Mouse (Mus musculus) G1E (cell line): ENCODE measurements around the gene Pnrc1. TPM values are rescaled to one million over a fixed set of nuclear protein-coding genes. Genes with fewer than 3 reads are reported as not detected.

Experiments
- ATAC-seq: 2 replicates; pipeline ENCODE4 v1.8.0; 2016; ENCODE audit warnings: mild to moderate bottlenecking; ENCODE audit not compliant: insufficient number of reproducible peaks, poor library complexity, low FRiP score, severe bottlenecking; ENCODE audit errors: extremely low read depth
- DNase-seq: peaks from one replicate; pipeline ENCODE4 v3.0.0; 2012; ENCODE audit warnings: low spot score
- H3K27me3 ChIP-seq: 2 replicates; pipeline ENCODE4 v1.6.1; 2012; ENCODE audit warnings: mild to moderate bottlenecking, low read length, inconsistent platforms; ENCODE audit not compliant: insufficient read depth
- H3K36me3 ChIP-seq: replicated peaks from 2 replicates; pipeline ENCODE3; 2012; ENCODE audit warnings: mild to moderate bottlenecking, inconsistent platforms
- H3K4me1 ChIP-seq: 2 replicates; pipeline ENCODE4 v1.6.1; 2012; ENCODE audit warnings: low read depth, low read length, inconsistent platforms, mixed read lengths; ENCODE audit not compliant: insufficient read depth
- H3K4me3 ChIP-seq: 2 replicates; pipeline ENCODE4 v1.5.1; 2012; ENCODE audit warnings: low read depth, mild to moderate bottlenecking, inconsistent platforms, low read length, moderate library complexity, mixed read lengths
- H3K9me3 ChIP-seq: replicated peaks from 2 replicates; pipeline ENCODE4 v1.6.1; 2012; ENCODE audit warnings: inconsistent platforms
- CTCF ChIP-seq: IDR thresholded peaks from 2 replicates; pipeline ENCODE4 v1.5.1; 2012; ENCODE audit warnings: low read depth, low read length, inconsistent platforms, mixed read lengths
- GATA1 ChIP-seq: IDR thresholded peaks from 2 replicates; pipeline ENCODE4 v1.6.1; 2012; ENCODE audit warnings: borderline replicate concordance, low read length, inconsistent platforms, mixed read lengths
- GATA2 ChIP-seq: IDR thresholded peaks from 2 replicates; pipeline ENCODE4 v1.6.1; 2012; ENCODE audit warnings: low read depth, low read length, inconsistent platforms, borderline replicate concordance
- POLR2AphosphoS5 ChIP-seq: IDR thresholded peaks from 2 replicates; pipeline ENCODE4 v1.6.1; 2012; ENCODE audit warnings: low read depth, low read length, inconsistent platforms; ENCODE audit not compliant: insufficient replicate concordance
- TAL1 ChIP-seq: conservative IDR thresholded peaks from 2 replicates; pipeline ENCODE4 v1.6.1; 2012; ENCODE audit warnings: low read depth, low read length, inconsistent platforms, mixed read lengths
- polyA plus RNA-seq: library from polyadenylated mRNA; stranded (reverse); fragments of >175 nt; gene quantifications from 2 replicates; pipeline ENCODE4 v1.2.3, GENCODE M21; 2012
- total RNA-seq, 2 experiments: library from RNA; stranded (forward) in 1 of 2; stranded (reverse) in 1 of 2; fragments of 200-1000 nt in 1 of 2; fragments of >200 nt in 1 of 2; fragmentation: Nextera tagmentation in 1 of 2; gene quantifications; 2 replicates each; pipeline ENCODE4 v1.2.3; 2014 to 2017

The Pnrc1 gene
- total and polyA plus RNA-seq, 3 experiments: 93.8 to 160 (median 97.7) TPM

DNA sequence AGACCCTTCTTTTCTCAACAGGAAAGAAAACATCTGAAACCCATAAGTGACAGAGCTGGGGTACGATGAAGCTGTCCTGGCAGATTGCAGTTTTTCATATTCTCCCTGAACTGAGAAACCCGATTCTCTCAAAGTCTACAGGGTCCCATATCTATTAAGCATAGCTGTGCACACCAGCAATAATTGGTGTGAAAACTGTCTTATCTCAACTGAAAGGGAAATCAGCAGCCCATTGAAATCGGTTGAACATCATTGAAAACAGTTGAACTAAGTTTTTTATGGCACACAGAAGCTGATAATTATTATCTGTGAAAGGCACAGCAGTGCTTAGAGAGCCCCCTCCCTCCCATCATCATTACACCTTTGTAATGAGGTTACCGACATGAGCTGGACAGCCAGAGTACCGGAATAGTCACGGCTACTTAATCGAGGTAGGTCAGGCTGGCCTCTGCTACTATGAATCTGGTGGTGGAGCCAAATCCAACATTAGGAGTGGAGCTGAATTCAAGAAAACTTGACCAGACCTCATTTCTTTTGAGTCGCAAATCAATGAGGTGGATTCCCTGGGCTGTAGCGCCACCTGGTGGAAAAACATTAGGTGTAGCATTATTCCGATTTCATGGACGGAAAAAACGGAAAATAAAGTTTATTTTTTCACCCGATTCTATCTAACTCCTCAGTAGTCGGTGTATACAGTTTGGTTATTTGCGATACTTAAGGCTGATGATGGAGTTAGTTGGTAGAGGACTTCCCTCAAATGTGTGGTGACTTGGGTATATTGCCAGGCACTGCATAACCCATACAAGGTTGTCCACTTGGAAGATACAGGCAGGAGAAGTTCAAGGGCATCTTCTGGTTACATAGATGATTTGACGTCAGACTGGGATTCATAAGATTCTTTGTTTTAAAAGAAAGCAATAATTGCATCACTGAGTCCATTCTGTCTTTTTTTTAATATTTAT, 2.7 kb upstream of the Pnrc1 start:
- no peaks in the 10 kb centered on the region for H3K9me3 ChIP-seq
- H3K27me3 ChIP-seq: 0 out of 2 replicates have a peak, but pooled peaks cover 3% of the 10 kb centered on the region
- DNase-seq: peak; percentile 35
- H3K36me3 ChIP-seq: no peaks in the 10 kb centered on the region
- H3K4me1 ChIP-seq: no peaks in the 10 kb centered on the region; the same call in 1 of the 2 replicates
- H3K4me3 ChIP-seq: no peak overlapping the region
- TF ChIP-seq TAL1 (no peak), CTCF (peak; percentile 42)
- no peak for ATAC-seq

- DNase-seq (no peak), ATAC-seq (no peak)
- Histone ChIP-seq H3K4me3 (no peak overlapping the region), H3K9me3 (no peaks in the 10 kb centered on the region), H3K4me1 (no peaks in the 10 kb centered on the region; the same call in 1 of the 2 replicates), H3K27me3 (0 out of 2 replicates have a peak, but pooled peaks cover 3% of the 10 kb centered on the region), H3K36me3 (no peaks in the 10 kb centered on the region)
- TF ChIP-seq CTCF (no peak), POLR2AphosphoS5 (no peak), TAL1 (no peak), GATA1 (no peak), GATA2 (no peak)
Measured at GRCm38 (mm10) chr4:33290878-33291277, 915 bp upstream of the Pnrc1 start.

DNA sequence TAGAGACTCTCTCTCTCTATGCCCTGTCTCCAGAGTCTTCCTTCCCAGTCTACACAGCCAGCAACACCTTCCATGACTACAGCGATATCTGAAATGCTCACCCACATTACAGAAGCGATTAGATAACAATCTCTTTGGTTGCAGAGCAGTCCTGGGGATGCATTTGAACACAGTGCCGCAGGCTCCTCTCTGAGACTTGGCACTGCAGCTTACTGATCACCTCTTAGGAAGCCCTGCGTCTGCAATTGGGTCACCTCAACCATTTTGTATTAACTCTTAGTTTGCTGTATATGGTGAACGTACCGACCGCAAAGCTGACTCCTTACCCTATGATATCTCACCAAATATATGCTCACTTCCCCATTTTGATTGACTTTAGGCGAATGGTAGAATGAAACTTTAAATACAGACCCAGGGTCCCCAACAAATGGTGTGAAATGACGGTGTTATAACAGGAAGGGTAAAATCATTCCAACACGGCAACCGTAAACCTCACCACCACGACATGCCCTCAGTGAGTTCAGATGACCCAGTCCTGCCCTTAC, 785 bp downstream of the Pnrc1 start:
- ATAC-seq (no peak), DNase-seq (no peak)

DNA sequence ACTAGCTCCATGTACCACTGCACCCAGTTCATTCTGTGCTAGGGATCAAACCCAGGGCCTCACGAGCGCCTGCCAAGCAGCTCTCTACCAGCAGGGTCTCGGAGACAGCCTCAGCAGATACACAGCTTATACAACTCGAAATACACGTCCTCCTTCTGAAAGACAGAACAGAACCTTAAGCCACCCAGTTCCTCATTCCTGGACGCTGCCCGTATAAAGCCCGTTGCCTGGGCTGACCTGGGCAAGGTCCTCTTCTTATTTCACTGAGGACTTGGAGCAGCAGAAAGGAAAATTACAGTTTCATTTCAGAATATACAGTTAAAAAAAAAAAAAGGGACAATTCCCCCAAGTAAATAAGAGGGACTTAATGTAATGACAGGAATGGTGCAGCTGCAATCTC, 4.5 kb downstream of the Pnrc1 start:
- H3K4me1 ChIP-seq: no peaks in the 10 kb centered on the region; the same call in 1 of the 2 replicates
- H3K4me3 ChIP-seq: no peak overlapping the region
- H3K36me3 ChIP-seq: no peaks in the 10 kb centered on the region
- H3K27me3 ChIP-seq: peaks cover 2% of the 10 kb centered on the region; the same call in 1 of the 2 replicates
- H3K9me3 ChIP-seq: no peaks in the 10 kb centered on the region
- no peak for TF ChIP-seq GATA1
- TF ChIP-seq GATA2: no peak
- TF ChIP-seq POLR2AphosphoS5: no peak
- no peak for TF ChIP-seq CTCF
- TF ChIP-seq TAL1: no peak
- DNase-seq: no peak
- no peak for ATAC-seq

More for the DNA sequence above, 785 bp downstream of the Pnrc1 start:
- Histone ChIP-seq H3K4me1 (no peaks in the 10 kb centered on the region; the same call in 1 of the 2 replicates), H3K4me3 (no peak overlapping the region), H3K9me3 (no peaks in the 10 kb centered on the region), H3K36me3 (no peaks in the 10 kb centered on the region), H3K27me3 (no peaks in the 10 kb centered on the region)
- TF ChIP-seq CTCF (no peak), GATA1 (no peak)

DNA sequence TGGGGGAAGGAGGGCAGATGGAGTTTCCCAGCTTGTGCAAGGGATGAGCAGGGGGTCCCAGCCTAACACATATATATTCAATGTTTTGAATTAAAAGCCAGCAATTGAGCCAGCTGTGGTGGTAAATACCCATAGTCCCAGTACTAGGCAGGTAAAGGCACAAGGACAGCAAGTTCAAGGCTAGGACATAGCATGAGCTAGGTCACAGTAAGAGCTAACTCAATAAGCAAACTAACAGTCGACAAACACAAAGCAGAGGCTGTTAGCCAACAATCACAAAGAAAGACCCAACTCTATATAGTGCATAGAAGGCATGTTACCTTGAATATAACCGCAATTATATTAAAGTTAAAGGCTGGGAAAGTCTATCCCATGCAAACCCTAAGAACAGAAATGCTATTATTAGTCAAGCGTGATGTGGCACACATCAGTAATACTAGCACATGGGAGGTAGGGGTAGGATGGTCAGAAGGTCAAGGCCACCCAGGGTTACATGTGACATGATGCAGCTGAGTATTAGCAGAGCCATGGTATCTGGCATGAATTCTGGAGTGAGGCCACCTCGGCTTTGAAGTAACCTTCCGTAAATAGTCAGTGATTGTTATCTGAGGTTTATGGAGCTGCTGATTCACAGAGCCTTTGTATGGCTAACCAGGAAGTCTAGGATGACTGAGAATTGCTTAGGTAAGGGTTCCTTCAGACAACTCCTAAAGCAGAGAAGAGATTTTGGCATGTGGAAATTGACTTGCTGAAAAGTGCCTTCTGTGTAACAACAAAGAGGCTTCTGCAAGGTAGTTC, 5.7 kb downstream of the Pnrc1 start:
- no peak for ATAC-seq
- H3K36me3 ChIP-seq: no peaks in the 10 kb centered on the region
- no peak overlapping the region for H3K4me3 ChIP-seq
- no peak for TF ChIP-seq TAL1
- no peak for TF ChIP-seq POLR2AphosphoS5
- no peak for TF ChIP-seq CTCF
- TF ChIP-seq GATA2: no peak
- no peak for TF ChIP-seq GATA1
- H3K4me1 ChIP-seq: no peaks in the 10 kb centered on the region; the same call in 1 of the 2 replicates
- H3K9me3 ChIP-seq: no peaks in the 10 kb centered on the region
- peaks cover 2% of the 10 kb centered on the region; the same call in 1 of the 2 replicates for H3K27me3 ChIP-seq
- DNase-seq: no peak
